Mouse (Mus musculus) cerebellum, postnatal 14 days (tissue): ENCODE results near the gene Pdzd9.

Experiments used
- DNase-seq, 2 experiments: peaks; one replicate each; pipeline ENCODE4 v3.0.0; 2021; ENCODE audit warnings: mixed read lengths in 2 of 2

The Pdzd9 gene

GRCm38 (mm10) chr7:120635362-120635781, 34.8 kb downstream of the Pdzd9 start:
- no peak for DNase-seq

- DNase-seq: peak; percentile 89 to 90
Measured at GRCm38 (mm10) chr7:120634711-120635361, 35.3 kb downstream of the Pdzd9 start, which contains the start of gene Uqcrc2. Gene Uqcrc2 (plus strand): TSS chr7:120635176.

GRCm38 (mm10) chr7:120634301-120634700, 35.8 kb downstream of the Pdzd9 start:
- DNase-seq: no peak

- peak; percentile 9 to 13 for DNase-seq
Measured at GRCm38 (mm10) chr7:120632518-120632917, 37.6 kb downstream of the Pdzd9 start.

GRCm38 (mm10) chr7:120620841-120621240, 49.3 kb downstream of the Pdzd9 start:
- no peak for DNase-seq

GRCm38 (mm10) chr7:120620075-120620771, 49.9 kb downstream of the Pdzd9 start:
- no peak for DNase-seq
